Mouse (Mus musculus): ENCODE measurements around the gene Olfr56.
"Not testable (repeated sequence)": the region's sequence is repeated elsewhere in the genome, so short reads cannot be mapped to it uniquely, and the experiment has no call there.

Gene Olfr56

GRCm38 (mm10) chr11:48978240-48978939 is at the start of gene Olfr56:
TSS of gene Olfr56 (plus strand) at chr11:48978889.
- DNase-seq: not testable (repeated sequence)

GRCm38 (mm10) chr11:48933422-48933821 is 45.3 kb upstream of the Olfr56 start:
- not testable (repeated sequence) for DNase-seq

DNA sequence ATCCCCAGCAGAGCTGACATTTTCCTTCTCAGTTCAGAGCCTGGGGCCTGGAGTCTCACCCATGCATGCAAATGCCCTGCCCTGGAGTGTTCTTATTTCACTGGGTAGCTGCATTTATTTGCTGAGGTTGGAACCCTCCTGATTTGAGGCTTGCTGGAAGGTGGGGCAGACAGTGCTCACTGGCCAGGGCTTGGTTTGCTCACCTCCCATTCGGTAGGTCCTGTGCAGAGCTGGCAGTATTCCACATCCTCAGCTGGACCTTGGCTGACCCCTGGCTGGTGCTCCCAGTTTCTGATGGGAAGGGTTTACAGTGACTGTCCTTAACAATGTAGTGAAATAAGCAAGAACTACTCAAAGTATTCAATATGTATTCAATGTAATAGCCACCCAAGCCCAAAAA is 44.8 kb upstream of the Olfr56 start:
- not testable (repeated sequence) for DNase-seq

DNA sequence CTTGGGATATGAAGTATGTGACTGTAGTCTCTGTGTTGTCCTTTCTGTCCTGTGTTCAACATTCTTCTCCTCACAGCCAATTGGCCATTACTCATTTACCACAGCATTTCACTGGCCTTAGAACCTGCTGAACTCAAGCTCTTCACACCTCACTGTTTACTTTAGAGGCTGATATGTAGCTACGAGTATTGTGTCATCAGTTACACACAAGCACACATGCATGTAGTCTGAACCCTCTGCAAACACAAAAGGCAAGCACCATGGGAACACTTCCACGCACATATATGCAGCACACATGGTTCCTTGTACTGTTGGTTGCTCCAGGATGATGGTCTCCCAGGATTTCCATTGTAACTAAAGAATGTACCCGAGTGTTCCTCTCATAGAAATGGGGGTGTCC is 43.4 kb upstream of the Olfr56 start:
- DNase-seq: not testable (repeated sequence)

- DNase-seq: not testable (repeated sequence)
These were observed 39.4 kb upstream of the Olfr56 start for GRCm38 (mm10) chr11:48939286-48939685.

DNA sequence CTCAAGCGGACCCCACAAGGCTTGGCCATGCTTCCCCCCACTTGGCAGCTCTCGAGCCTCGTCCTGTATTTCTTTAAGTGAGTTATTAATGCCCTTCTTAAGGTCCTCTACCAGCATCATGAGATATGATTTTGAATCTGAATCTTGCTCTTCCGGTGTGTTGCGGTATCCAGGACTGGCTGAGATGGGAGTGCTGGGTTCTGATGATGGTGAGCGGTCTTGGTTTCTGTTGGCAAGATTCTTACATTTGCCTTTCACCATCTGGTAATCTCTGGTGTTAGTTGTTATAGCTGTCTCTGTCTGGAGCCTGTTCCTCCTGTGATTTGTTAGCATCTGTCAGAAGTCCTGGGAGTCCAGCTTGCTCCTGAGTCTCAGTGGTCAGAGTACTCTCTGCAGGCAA is 32.6 kb upstream of the Olfr56 start, which contains the start of gene Psme2b:
Gene Psme2b, minus strand, starts transcription at position 101 of the 400 bp plus-strand sequence.
- not testable (repeated sequence) for DNase-seq

DNA sequence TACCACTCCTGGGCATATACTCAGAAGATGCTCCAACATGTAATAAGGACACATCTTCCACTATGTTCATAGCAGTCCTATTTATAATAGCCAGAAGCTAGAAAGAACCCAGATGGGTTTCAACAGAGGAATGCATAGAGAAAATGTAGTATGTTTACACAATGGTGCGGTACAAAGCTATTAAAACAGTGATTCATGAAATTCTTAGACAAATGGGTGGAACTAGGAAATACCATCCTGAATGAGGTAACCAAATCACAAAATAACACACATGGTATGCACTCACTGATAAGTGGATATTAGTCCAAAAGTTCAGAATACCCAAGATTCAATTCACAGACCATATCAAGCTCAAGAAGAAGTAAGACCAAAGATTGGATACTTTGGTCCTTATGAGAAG is 4.0 kb upstream of the Olfr56 start:
- not testable (repeated sequence) for DNase-seq

- DNase-seq: not testable (repeated sequence)
These were observed 562 bp downstream of the Olfr56 start, which contains the start of gene 9930111J21Rik1 for GRCm38 (mm10) chr11:48979251-48979650. TSS of gene 9930111J21Rik1 (minus strand) at chr11:48979398.

- DNase-seq: not testable (repeated sequence)
These were observed 1.4 kb downstream of the Olfr56 start for GRCm38 (mm10) chr11:48980052-48980451.

GRCm38 (mm10) chr11:48982848-48983247 is 4.2 kb downstream of the Olfr56 start:
- not testable (repeated sequence) for DNase-seq

- peak; percentile 35 to 41 for DNase-seq
These were observed 9.5 kb downstream of the Olfr56 start for GRCm38 (mm10) chr11:48988219-48988618.

GRCm38 (mm10) chr11:48989981-48990380 is 11.3 kb downstream of the Olfr56 start:
- not testable (repeated sequence) for DNase-seq

DNA sequence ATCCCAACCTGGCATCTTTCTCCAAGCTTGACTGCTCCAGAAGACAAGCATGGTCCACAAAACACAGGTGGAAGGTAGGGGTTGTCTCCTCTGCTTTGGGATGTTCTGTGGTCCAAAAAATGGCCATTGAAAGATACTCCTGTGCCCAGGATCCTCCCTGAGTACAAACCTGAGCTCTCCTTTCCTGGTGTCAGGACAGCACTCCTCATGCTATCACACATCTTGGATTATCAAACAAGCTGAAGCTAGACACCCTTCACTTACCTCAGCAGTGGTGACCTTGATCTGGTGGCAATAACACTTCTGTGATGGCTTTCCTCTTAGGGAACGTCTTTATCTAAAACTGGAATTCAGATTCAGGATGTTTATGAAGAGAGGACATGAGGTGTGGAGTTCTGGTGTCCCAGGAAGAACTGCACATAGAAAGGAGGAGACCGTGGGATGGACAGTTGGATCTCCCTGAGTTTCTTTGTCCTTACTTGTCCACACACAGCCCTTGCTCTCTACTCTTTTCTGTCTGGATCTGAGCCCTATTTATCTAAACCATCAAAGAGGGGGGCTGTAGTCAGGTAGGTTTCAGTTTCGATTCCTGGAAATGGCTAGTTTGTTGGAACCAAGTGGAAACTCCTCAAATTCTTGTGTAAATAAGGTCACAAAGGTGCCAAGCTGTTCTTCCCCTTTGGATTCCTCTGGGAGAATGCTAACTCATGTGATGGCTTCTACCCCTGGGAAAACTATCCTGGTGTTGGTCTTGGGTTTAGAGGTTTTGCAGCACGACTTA is 13.2 kb downstream of the Olfr56 start, which contains the start of gene Gm12185:
Gene Gm12185, minus strand, starts transcription at position 487 of the 781 bp plus-strand sequence.
- DNase-seq: not testable (repeated sequence)

DNA sequence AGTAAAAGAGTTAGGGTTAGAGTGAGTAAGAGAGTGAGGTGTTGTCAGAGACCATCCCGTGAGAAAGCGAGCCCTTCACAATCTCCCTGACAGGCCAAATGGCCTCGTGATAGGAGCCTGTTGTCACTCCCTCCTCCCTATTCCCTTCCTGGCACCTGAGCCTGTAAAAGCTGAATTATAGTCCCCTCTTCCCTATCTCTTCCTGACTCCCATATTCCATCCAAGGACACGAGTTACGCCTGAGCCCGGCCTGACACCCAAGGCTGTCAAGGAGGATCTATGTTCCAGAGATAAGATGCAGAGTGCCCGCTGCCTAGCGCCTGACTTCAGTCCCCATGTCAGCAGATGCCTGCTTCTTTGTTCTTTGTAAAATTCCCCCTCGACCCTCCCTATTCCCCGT is 14.6 kb downstream of the Olfr56 start:
- not testable (repeated sequence) for DNase-seq

DNA sequence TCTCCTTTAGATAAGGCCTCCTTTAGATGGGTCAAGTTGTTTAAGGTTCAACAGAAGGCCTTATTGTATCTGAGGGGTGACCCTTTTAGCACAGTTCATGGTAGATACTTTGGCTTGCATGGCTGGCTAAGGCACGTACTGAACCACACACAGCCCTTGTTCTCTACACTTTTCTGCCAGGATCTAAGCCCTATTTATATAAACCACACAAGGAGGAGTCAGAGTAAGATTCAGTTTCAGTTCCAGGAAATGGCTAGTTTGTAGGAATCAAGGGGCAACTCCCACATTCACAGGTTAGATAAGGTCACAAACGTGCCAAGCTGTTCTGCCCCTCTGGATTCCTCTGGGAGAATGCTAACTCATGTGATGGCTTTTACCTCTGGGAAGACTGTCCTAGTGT is 15.3 kb downstream of the Olfr56 start, which contains the start of gene Tgtp1:
Gene Tgtp1, minus strand, starts transcription at position 155 of the 400 bp plus-strand sequence.
- not testable (repeated sequence) for DNase-seq

DNA sequence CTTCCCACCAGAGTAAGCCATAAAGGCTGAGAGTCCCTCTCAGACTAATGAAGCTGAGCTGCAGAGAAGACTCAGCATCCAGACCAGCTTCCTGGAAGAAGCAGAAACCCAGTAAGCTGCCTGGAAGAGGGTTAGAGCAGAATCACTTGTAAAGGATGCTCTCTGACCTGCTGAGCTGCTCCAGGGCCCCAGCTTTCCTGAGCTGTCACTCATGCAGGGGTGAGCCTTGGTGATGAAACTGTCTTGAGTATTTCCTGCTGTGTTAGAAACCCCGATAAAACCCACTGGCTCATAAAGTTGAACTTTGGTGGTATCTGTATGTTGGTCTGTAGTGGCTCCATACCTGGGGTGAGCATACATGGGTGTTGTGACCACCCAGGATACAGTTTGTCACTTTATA is 21.7 kb downstream of the Olfr56 start:
- DNase-seq: not testable (repeated sequence)

- DNase-seq: not testable (repeated sequence)
These were observed 27.6 kb downstream of the Olfr56 start for GRCm38 (mm10) chr11:49006317-49006716.

DNA sequence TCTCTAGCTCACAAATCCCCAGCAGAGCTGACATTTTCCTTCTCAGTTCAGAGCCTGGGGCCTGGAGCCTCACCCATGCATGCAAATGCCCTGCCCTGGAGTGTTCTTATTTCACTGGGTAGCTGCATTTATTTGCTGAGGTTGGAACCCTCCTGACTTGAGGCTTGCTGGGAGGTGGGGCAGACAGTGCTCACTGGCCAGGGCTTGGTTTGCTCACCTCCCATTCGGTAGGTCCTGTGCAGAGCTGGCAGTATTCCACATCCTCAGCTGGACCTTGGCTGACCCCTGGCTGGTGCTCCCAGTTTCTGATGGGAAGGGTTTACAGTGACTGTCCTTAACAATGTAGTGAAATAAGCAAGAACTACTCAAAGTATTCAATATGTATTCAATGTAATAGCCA is 28.1 kb downstream of the Olfr56 start:
- DNase-seq: not testable (repeated sequence)

DNA sequence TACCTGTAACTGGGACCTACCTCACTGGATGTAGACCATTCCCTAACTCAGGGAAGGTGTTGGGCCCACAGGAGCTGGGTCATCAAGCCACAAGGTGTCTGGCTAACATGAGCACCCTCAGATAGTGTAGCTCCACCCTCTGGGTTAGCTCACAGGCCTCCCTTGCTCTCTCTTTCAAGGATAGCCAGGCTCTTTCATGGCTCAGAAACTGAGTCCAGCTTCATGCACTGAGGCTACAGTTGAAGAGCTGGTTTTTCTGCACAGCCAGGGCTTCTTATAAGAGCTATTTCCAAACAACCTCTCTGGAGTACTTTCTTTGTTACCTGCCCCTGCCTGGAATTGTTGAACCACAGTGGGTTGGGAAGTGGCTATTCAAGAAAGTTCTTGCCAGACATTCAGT is 33.4 kb downstream of the Olfr56 start:
- not testable (repeated sequence) for DNase-seq

DNA sequence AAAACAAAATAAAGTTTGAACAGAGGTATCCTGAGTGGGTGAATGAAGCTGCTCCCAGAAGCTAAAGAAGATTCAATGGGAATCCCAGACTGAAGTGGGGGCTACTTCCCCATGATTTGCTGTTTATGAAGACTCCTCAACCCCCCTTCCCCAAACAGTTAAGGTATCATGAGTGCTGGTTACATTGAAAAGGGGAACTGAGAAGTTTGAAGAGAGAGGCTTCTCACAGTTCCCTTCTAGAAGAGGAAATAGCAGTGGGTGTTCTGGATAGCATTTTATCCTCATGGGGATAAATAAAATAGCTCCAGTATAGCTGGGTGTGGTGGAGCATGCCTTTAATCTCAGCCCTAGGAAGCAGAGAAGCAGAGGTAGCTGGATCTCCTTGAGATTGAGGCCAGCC is 71.4 kb downstream of the Olfr56 start:
- DNase-seq: not testable (repeated sequence)

GRCm38 (mm10) chr11:49051093-49051891 is 72.6 kb downstream of the Olfr56 start, which contains the start of gene 9930111J21Rik2:
TSS of gene 9930111J21Rik2 (minus strand) at chr11:49051242.
- peak in 1 of 2 experiments; percentile 18 for DNase-seq

- not testable (repeated sequence) for DNase-seq
These were observed 73.2 kb downstream of the Olfr56 start for GRCm38 (mm10) chr11:49051894-49052293.

Data from B cell, adult 2 months (primary cell).